Mouse (Mus musculus) thymus, adult 2 months (tissue): Measurements from ENCODE around the gene Cenpt. TPM values are rescaled to one million over a fixed set of nuclear protein-coding genes. Genes with fewer than 3 reads are reported as not detected.

Experiments used
- DNase-seq: peaks from one replicate; pipeline ENCODE4 v3.0.0; 2021
- H3K27ac ChIP-seq: fragments of 200-500 bp; 2 replicates; pipeline ENCODE4 v1.5.1; 2012; ENCODE audit warnings: low read length, control low read depth; ENCODE audit not compliant: control insufficient read depth, insufficient read depth
- H3K27me3 ChIP-seq: fragments of 200-500 bp; 2 replicates; pipeline ENCODE4 v1.6.1; 2012; ENCODE audit warnings: mild to moderate bottlenecking, low read length, moderate library complexity, mixed read lengths; ENCODE audit not compliant: control insufficient read depth, insufficient read depth
- H3K36me3 ChIP-seq: fragments of 200-500 bp; 2 replicates; pipeline ENCODE4 v1.6.1; 2012; ENCODE audit warnings: mild to moderate bottlenecking, low read length, moderate library complexity; ENCODE audit not compliant: control insufficient read depth, insufficient read depth
- H3K4me1 ChIP-seq: fragments of 200-500 bp; replicated peaks from 2 replicates; pipeline ENCODE4 v1.6.1; 2012; ENCODE audit warnings: low read length; ENCODE audit not compliant: control insufficient read depth, insufficient read depth
- H3K4me3 ChIP-seq: fragments of 200-500 bp; 2 replicates; pipeline ENCODE4 v1.5.1; 2012; ENCODE audit warnings: mild to moderate bottlenecking, low read length, control low read depth, moderate library complexity; ENCODE audit not compliant: control insufficient read depth, insufficient read depth
- CTCF ChIP-seq: fragments of 200-500 bp; IDR thresholded peaks from 2 replicates; pipeline ENCODE4 v1.5.1; 2012; ENCODE audit warnings: mild to moderate bottlenecking, control low read depth, low read length, moderate library complexity, borderline replicate concordance; ENCODE audit not compliant: control insufficient read depth, poor library complexity, insufficient read depth; ENCODE audit errors: extremely low read depth
- POLR2A ChIP-seq: fragments of 200-500 bp; IDR thresholded peaks from 2 replicates; pipeline ENCODE4 v1.6.1; 2012; ENCODE audit warnings: mild to moderate bottlenecking, low read length, control low read depth, moderate library complexity; ENCODE audit not compliant: control insufficient read depth, poor library complexity, insufficient read depth; ENCODE audit errors: extremely low read depth
- WGBS: fragments of 180-500 bp; shearing (Covaris S2); methylation state at CpG from one replicate; pipeline ENCODE4 v1.1.7; 2018; 5-methylcytosine and 5-hydroxymethylcytosine counted together
- polyA plus RNA-seq: library from polyadenylated mRNA; depleted of rRNA; stranded (reverse); fragments of >200 nt; gene quantifications from 2 replicates; pipeline ENCODE4 v1.2.3, GENCODE M21; 2012

The Cenpt gene
- polyA plus RNA-seq, 1 experiment = 53.2 TPM

DNA sequence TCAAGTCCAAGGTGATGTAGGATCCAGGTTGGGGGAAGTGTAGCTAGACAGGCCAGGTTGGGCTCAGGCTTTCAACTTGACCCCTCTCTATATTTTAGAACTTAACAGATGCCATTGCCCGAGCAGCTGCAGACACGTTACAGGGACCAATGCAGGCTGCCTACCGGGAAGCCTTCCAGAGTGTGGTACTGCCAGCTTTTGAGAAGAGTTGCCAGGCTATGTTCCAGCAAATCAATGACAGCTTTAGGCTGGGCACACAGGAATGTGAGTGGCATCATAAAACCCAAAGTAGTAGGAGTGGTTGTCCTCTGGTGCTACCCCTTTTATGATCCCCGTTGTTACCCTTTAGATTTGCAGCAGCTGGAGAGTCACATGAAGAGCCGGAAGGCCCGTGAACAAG is 37.8 kb upstream of the Cenpt start:
- Histone ChIP-seq H3K27ac (no peak overlapping the region), H3K27me3 (no peaks in the 10 kb centered on the region), H3K36me3 (peaks cover 50% of the 10 kb centered on the region), H3K4me3 (no peak overlapping the region), H3K4me1 (no peaks in the 10 kb centered on the region)
- DNase-seq = no peak
- WGBS = 98% methylated on average over 6 of the region's 6 CpGs
- TF ChIP-seq CTCF (no peak), POLR2A (no peak)

DNA sequence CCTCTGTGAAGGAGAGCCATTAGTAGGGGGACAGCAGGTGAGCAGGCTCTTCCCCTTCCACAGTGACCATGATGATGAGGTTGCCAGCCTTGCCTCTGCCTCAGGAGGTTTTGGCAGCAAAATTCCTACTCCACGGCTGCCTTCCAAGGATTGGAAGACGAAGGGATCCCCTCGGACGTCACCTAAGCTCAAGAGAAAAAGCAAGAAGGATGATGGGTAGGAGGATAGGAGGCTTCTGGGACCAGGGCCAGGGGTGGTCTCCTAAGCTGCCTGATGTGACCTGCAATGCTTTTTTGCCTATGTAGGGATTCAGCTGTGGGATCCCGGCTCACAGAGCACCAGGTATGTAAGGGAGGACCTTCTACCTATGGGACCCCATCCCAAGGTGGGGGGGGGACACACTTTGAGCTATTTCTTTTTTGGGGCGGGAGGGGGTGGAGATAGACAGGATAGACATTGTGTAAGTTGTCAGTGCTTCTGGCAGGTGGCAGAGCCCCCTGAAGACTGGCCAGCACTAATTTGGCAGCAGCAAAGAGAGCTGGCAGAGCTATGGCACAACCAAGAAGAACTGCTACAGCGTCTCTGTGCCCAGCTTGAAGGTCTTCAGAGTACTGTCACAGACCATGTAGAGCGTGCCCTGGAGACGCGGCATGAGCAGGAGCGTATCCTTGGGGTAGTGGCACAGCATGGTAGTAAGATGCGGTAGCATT is 36.8 kb upstream of the Cenpt start:
- no peak overlapping the region for H3K4me3 ChIP-seq
- no peak overlapping the region for H3K27ac ChIP-seq
- TF ChIP-seq CTCF (no peak), POLR2A (no peak)
- peaks cover 60% of the 10 kb centered on the region for H3K36me3 ChIP-seq
- H3K4me1 ChIP-seq = no peaks in the 10 kb centered on the region
- no peak for DNase-seq
- WGBS = 98% methylated on average over 12 of the region's 12 CpGs
- H3K27me3 ChIP-seq = no peaks in the 10 kb centered on the region

DNA sequence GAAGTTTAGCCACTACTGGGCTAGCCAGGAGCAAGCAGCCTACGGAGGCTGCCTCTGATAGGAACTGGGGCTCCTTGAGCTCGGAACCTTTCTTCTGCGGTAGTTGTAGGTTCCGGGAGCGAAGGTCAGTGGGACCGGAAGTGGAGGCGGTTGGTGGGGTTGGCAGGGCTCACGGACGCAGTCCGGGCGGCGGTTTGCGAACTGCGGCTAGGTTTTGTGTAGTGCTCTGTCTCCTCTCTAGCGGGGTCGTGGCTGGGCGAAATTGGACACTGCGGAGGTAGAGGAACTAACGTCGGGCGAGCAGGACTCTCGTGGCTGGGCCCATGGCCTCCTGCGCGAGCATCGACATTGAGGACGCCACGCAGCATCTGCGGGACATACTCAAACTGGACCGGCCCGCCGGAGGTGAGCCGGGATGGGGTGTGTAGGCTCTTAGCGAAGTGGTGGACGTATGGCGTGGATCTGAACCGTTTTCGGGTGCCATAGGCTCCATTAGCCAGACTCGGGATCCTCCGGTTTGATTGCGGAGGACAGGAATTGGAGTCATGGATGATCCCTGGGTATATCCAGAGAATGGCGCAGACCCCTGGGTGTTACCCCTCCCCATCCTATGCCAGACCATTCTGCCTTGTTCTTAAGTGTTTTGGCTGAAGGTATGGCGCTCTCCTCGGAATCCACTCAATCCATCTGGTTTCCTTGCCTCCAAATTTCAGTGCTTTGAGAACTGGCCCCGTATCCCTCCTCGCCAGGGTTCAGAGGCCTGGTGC is 27.9 kb upstream of the Cenpt start, which contains the start of gene Edc4:
Gene Edc4 (plus strand): TSS at position 128 of the 767 bp plus-strand sequence.
- WGBS = 1% methylated on average over 45 of the region's 45 CpGs
- TF ChIP-seq CTCF (no peak), POLR2A (peak; percentile 65; the same call in 1 of the 2 replicates)
- peak within 1 kb of the TSS; percentile 86 for H3K4me3 ChIP-seq
- peaks cover 23% of the 10 kb centered on the region for H3K36me3 ChIP-seq
- peak; percentile 89 for DNase-seq
- no peaks in the 10 kb centered on the region for H3K27me3 ChIP-seq
- peaks cover 8% of the 10 kb centered on the region for H3K4me1 ChIP-seq
- H3K27ac ChIP-seq = no peak within 1 kb of the TSS

DNA sequence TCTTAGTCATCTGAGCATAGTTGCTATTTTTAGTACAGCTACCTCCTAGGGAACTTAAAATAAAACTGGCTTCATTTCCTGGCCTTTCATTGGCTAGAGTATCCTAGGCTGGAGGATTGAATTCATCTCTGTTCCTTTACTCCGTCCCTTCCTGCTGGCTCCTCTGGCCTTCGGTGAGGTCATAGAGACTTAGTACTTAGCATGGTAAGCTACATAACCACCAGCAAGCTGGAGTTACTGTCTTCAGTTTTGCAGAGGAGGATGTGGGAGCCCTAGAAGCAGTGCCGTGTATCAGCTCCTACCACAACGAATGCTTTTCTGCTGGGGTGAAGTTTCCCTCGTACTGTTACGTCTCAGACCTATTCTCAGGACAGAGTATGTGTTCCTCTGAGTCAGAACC is 21.2 kb upstream of the Cenpt start:
- no peak for TF ChIP-seq POLR2A
- no peak for TF ChIP-seq CTCF
- Histone ChIP-seq H3K4me1 (no peaks in the 10 kb centered on the region), H3K36me3 (peaks cover 23% of the 10 kb centered on the region), H3K27ac (no peak overlapping the region), H3K4me3 (no peak overlapping the region), H3K27me3 (no peaks in the 10 kb centered on the region)
- DNase-seq = no peak
- WGBS = 93% methylated on average over 6 of the region's 6 CpGs

DNA sequence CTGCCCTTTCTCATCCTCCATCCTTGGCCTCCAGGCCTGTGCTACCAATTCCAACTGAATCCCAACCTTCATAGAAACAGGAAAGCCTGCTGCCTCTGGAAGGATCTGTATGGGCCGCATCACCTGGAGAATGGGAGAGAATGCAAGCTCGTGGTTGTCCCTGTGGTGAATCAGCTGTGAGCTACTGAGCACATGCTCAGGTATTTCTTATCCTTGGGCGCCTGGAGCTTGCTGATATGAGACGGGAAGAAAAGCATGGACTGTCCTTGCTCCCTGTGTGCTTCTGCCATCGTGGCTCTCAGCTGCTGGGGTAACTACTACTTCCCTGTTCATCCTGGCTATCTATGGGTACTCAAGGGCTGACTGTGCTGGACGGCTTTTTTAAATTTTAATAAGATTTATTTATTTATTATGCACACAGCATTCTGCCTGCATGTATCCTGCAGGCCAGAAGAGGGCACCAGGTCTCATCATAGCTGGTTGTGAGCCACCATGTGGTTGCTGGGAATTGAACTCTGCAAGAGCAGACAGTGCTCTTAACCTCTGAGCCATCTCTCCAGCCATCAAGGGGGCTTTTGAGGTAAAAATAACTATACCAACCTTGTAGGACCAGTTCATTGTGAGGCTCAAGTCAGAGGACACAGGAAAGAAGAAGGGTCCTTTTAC is 13.4 kb upstream of the Cenpt start:
- DNase-seq = no peak
- Histone ChIP-seq H3K4me3 (no peak overlapping the region), H3K4me1 (no peaks in the 10 kb centered on the region), H3K36me3 (peaks cover 4% of the 10 kb centered on the region; the same call in 1 of the 2 replicates), H3K27me3 (no peaks in the 10 kb centered on the region), H3K27ac (no peak overlapping the region)
- TF ChIP-seq CTCF (no peak), POLR2A (no peak)
- 88% methylated on average over 6 of the region's 6 CpGs for WGBS

DNA sequence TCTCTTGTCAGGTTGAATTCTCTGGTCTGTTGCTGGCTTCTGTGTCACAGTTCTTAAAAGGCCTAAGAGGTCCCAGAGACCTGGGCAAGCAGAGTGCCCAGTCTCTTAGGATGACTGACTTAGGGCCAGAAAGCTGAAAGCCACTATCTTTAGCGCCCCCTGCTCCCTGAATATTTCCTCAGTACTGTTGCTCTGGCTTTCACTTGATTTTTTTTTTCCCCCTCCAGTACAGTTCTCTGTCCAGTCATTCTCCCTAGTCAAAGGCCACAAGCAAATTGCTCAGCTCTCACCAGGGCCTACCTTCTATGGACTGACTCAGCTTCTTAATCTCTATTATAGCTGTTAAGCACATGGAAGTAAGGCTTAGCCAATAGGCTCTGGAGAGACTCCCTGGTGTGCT is 8.9 kb upstream of the Cenpt start:
- Histone ChIP-seq H3K4me1 (peaks cover 2% of the 10 kb centered on the region), H3K27ac (no peak overlapping the region), H3K36me3 (no peaks in the 10 kb centered on the region), H3K27me3 (no peaks in the 10 kb centered on the region), H3K4me3 (no peak overlapping the region)
- peak; percentile 21 for DNase-seq
- WGBS = 6% methylated on average over 1 of the region's 1 CpGs
- TF ChIP-seq POLR2A = no peak
- no peak for TF ChIP-seq CTCF
